ENCODE assay signal across 16 mouse cellular contexts in genomic region chr12:88461026-88461425, GRCm38 (mm10).
"Had no signal": no experiment of that assay in that cellular context is flagged by ENCODE, and none has a peak within 500 bp of the region (broad histone marks: within the 10 kb centered on the region; RNA-seq: fewer than 3 reads in every experiment).

No protein-coding gene starts in this region.

- H3K4me2 ChIP-seq: neural tube, embryonic 13.5 days; neural tube, embryonic 15.5 days; stomach, embryonic 15.5 days had no signal

- H3K9me3 ChIP-seq: neural tube, embryonic 13.5 days; neural tube, embryonic 15.5 days; stomach, embryonic 15.5 days had no signal

- H3K4me3 ChIP-seq: neural tube, embryonic 13.5 days; neural tube, embryonic 15.5 days; stomach, embryonic 15.5 days had no signal

- H3K4me1 ChIP-seq: neural tube, embryonic 13.5 days; neural tube, embryonic 15.5 days; stomach, embryonic 15.5 days had no signal

- H3K27me3 ChIP-seq: neural tube, embryonic 13.5 days; neural tube, embryonic 15.5 days; stomach, embryonic 15.5 days had no signal

- H3K27ac ChIP-seq: neural tube, embryonic 13.5 days; neural tube, embryonic 15.5 days; stomach, embryonic 15.5 days; stomach, postnatal 0 days had no signal

- H3K9ac ChIP-seq: neural tube, embryonic 13.5 days; neural tube, embryonic 15.5 days; stomach, embryonic 15.5 days had no signal

- H3K36me3 ChIP-seq: stomach, embryonic 15.5 days had no signal

- DNase-seq: retina, postnatal 1 day; right cerebral cortex, adult 18-20 months; right cerebral cortex, postnatal 14 days; right cerebral cortex, postnatal 25 days; right cerebral cortex, postnatal 4 days; spleen, adult 18-20 months; thymus, adult 18-20 months; thymus, adult 2 months; thymus, postnatal 14 days; thymus, postnatal 25 days; thymus, postnatal 36 days; thymus, postnatal 4 days had no signal
